Mouse (Mus musculus) left cerebral cortex, adult 18-20 months (tissue): ENCODE data around the gene Amotl2. TPM values are rescaled to one million over a fixed set of nuclear protein-coding genes. Genes with fewer than 3 reads are reported as not detected.

Experiments
- DNase-seq, 2 experiments: peaks; one replicate each; pipeline ENCODE4 v3.0.0; 2021 to 2022; ENCODE audit warnings: low spot score in 2 of 2, mixed read lengths in 1 of 2
- total RNA-seq, 2 experiments: library from RNA; stranded (reverse); gene quantifications; 2 replicates each; pipeline ENCODE4 v1.2.3; 2021

Amotl2 gene
- total RNA-seq, 2 experiments from 2014 or later: 19.5 to 20.5 TPM

- peak in 1 of 2 experiments; percentile 33 for DNase-seq
Observed at GRCm38 (mm10) chr9:102718676-102719075, 2.2 kb downstream of the Amotl2 start.

DNA sequence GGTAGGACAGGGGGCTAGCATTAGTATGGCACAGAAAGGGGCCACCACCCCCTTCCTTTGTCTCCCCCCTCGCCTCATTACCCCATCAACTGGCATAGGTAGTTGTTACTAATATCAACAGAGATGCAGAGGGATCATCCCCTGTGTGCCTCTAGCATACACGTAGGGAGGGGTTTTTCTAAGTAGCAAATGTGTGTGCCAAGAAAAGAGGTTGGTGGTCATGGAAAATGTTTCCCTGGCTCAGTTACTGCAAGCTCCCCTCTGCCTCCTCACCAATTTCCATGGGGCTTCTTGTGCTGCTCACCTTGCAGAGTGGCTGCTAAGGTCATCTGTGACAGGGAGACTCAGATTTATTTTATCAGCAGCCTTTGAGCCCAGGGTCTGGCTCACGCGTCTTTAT is 2.6 kb downstream of the Amotl2 start:
- no peak for DNase-seq

GRCm38 (mm10) chr9:102719936-102720566 is 3.6 kb downstream of the Amotl2 start:
- no peak for DNase-seq

DNA sequence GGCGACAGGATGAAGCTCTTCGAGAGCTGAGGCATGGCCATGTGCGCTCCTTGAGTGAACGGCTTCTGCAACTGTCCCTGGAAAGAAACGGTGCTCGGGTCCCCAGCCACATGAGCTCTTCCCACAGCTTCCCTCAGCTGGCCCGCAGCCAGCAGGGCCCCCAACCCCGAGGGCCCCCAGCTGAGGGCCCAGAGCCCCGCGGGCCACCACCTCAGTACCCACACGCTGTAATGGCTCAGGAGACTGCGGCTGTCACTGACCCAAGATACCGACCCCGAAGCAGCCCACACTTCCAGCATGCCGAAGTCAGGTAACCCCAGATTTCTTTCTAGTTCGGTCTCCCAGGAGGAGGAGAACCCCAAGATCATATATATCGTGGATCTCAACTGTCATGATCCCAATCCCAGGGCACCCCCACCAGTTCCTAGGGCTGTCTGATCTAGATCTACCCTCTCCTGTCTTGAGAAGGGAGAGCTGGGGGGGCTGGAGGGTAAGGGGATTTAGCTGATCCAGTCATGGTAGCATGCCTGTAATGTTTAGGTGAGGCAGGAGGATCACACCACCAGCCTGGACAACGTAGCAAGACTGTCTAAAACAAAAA is 4.2 kb downstream of the Amotl2 start:
- DNase-seq: no peak

- DNase-seq: no peak
Observed at GRCm38 (mm10) chr9:102721406-102721978, 5.0 kb downstream of the Amotl2 start.

DNA sequence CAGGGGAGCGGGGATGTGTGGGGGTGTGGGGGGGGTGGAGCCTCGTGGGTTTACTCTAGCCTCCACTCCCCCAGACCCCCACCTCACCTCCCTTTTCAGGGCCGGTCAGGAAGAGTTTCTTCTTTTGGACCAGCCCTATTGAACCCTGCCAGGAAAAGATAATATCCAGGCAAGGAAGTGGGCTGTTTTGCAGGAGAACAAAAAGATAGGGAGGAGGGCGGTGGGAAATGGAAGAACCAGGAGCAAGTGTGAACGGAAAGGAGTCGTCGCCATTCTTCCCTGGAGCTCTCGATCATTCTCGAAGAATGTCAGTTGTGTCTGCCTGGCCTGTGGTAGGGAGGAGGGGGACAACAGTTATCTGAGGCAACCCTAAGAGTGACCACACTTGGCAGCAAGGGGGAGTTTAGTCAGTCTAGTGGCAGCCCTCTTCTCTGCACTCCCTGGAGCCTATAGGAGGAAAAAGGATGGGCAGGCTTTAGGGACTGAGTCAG is 5.6 kb downstream of the Amotl2 start:
- DNase-seq: no peak

DNA sequence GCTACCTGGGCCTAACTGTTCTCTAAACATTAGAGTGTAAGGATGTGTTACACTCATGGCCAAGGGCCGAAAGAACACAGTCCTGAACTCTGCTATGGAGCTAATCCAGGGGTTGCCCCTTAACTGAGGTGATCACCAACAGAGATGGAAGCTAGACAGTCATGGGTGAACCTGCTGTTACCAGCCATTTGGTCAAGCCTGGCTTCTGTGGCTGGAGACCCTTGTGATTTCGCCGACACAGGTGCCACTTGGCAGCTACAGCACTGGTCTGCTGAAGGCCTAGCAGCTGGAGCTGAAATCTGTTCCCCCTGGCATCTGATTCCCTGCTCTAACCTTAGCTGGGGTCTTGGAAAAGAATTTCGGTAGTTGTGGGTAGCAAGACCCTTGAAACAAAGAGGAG is 6.3 kb downstream of the Amotl2 start:
- DNase-seq: no peak

- DNase-seq: no peak
Observed at GRCm38 (mm10) chr9:102723241-102723709, 6.8 kb downstream of the Amotl2 start.

DNA sequence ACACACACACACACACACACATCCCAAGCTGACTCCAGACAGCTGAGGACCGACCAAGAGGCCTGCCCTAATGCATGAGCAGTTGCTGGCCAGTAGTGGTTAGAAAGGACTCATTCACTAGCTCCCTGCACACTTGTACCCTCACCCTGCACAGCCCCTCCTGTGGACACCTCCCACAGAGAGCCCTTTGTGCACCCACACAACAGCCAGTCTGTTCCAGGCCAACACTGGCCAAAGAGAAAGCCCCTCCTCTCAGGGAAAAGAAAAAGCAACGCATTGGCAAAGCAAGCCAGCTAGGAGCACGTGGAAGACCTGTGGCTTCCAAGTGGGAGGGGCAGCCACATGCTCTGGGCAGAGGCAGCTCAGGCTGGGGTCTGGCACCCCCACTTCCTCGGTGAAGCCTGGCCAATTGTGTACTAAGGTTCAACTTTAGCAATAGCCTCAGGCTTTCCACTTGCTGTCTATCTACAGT is 7.6 kb downstream of the Amotl2 start:
- DNase-seq: peak; percentile 46 to 68

- DNase-seq: no peak
Observed at GRCm38 (mm10) chr9:102724942-102725341, 8.5 kb downstream of the Amotl2 start.

- peak; percentile 37 to 39 for DNase-seq
Observed at GRCm38 (mm10) chr9:102725958-102726654, 9.6 kb downstream of the Amotl2 start.

DNA sequence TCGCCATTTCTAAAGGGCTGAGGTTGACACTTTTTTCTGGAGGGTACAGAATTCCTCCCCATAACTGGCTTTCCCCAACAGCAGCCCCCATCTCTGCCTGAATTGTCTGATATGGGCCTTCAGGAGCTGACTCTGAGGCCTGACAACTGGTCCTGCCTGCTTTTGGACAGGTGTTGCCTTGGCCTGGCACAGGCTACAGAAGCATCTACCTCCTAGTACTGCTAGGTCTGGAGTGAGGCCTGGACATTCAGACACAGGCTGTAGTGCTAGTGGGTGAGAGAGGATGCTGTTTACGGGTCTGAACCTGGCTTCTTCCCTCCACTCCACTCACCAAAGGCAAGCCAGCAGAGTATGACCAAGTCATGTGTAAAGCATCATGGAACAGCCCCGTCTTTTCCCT is 10.3 kb downstream of the Amotl2 start:
- DNase-seq: no peak

DNA sequence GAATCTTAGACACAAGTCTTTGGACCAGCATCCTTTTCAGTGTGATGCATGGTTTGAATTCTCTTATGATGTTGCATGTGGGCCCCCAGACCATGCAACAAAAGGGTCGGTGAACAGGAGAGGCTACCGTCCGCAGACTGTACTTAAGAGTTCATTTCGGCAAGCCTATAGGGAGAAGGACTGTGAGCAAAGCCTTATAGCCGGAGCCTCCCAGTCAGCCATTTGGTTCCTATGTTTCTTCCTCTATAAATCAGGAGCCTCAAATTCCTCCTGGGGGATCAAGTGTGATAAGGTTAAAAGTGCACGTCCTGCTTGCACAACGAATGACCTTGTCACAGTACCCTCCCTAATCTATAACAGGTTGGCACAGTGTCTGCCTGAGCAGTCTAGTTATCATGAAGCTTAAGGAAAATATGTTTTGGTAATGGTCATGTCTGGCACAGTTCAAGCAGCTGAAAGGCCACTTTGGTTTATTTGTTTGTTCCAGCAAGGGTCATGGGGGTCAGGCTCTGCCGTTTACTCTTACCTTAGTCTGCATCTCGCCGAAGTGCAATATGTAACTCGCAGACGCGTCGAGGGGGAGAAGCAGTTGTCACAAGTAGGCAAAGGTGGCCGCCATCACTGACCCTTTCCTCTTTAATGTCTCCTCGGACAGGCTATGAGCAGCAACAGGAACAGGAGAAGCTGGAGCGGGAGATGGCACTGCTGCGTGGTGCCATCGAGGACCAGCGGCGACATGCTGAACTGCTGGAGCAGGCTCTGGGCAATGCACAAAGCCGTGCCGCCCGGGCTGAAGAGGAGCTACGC is 11.4 kb downstream of the Amotl2 start:
- DNase-seq: no peak

- no peak for DNase-seq
Observed at GRCm38 (mm10) chr9:102728469-102728747, 11.9 kb downstream of the Amotl2 start.

GRCm38 (mm10) chr9:102729093-102729845 is 12.8 kb downstream of the Amotl2 start:
- DNase-seq: no peak

GRCm38 (mm10) chr9:102729876-102730413 is 13.5 kb downstream of the Amotl2 start:
- no peak for DNase-seq

GRCm38 (mm10) chr9:102731044-102731471 is 14.6 kb downstream of the Amotl2 start:
- DNase-seq: no peak

GRCm38 (mm10) chr9:102731574-102732175 is 15.2 kb downstream of the Amotl2 start:
- DNase-seq: no peak

- no peak for DNase-seq
Observed at GRCm38 (mm10) chr9:102732326-102732865, 15.9 kb downstream of the Amotl2 start.
